Mouse (Mus musculus) heart, embryonic 13.5 days (tissue): ENCODE measurements around the gene I0C0044D17Rik. TPM values are rescaled to one million over a fixed set of nuclear protein-coding genes. Genes with fewer than 3 reads are reported as not detected.
A peak's percentile ranks its signal among the peaks of the same experiment; 100 is the strongest.

ENCODE experiments used
- ATAC-seq: fragments of 200-750 bp; cut with Nextera tagmentation; 2 replicates; pipeline ENCODE4 v1.8.0; 2017; ENCODE audit warnings: moderate TSS enrichment; ENCODE audit not compliant: insufficient number of reproducible peaks, low FRiP score, low TSS enrichment; ENCODE audit errors: extremely low read depth
- H3K27ac ChIP-seq: fragments of 300-500 bp; sonication (generic); replicated peaks from 2 replicates; pipeline ENCODE4 v1.5.1; 2015; ENCODE audit warnings: moderate library complexity, mild to moderate bottlenecking, inconsistent platforms
- H3K27me3 ChIP-seq: fragments of 300-500 bp; sonication (generic); replicated peaks from 2 replicates; pipeline ENCODE4 v1.6.1; 2015; ENCODE audit warnings: mild to moderate bottlenecking, inconsistent platforms
- H3K36me3 ChIP-seq: fragments of 300-500 bp; sonication (generic); 2 replicates; pipeline ENCODE4 v1.6.1; 2015; ENCODE audit warnings: mild to moderate bottlenecking, inconsistent platforms
- H3K4me1 ChIP-seq: fragments of 300-500 bp; sonication (generic); 2 replicates; pipeline ENCODE4 v1.6.1; 2015; ENCODE audit warnings: inconsistent platforms
- H3K4me2 ChIP-seq: fragments of 300-500 bp; sonication (generic); 2 replicates; pipeline ENCODE4 v1.6.1; 2015; ENCODE audit warnings: inconsistent platforms, mild to moderate bottlenecking, moderate library complexity
- H3K4me3 ChIP-seq: fragments of 300-500 bp; sonication (generic); 2 replicates; pipeline ENCODE4 v1.5.1; 2015; ENCODE audit warnings: moderate library complexity, mild to moderate bottlenecking, inconsistent platforms
- H3K9ac ChIP-seq: fragments of 300-500 bp; sonication (generic); 2 replicates; pipeline ENCODE4 v1.6.1; 2015; ENCODE audit warnings: inconsistent platforms, mild to moderate bottlenecking, moderate library complexity
- H3K9me3 ChIP-seq: fragments of 300-500 bp; sonication (generic); 2 replicates; pipeline ENCODE4 v1.6.1; 2016; ENCODE audit warnings: inconsistent platforms
- WGBS: fragments of 180-500 bp; shearing (Covaris S2); methylation state at CpG from one replicate; pipeline ENCODE4 v1.1.7; 2015; ENCODE audit warnings: mixed read lengths; 5-methylcytosine and 5-hydroxymethylcytosine counted together
- polyA plus RNA-seq: library from polyadenylated mRNA; unstranded; fragments of >200 nt; fragmentation: Nextera tagmentation; extraction: Ambion mirVana; gene quantifications from 2 replicates; pipeline ENCODE4 v1.2.1, GENCODE M21; 2015

The I0C0044D17Rik gene
- polyA plus RNA-seq, 1 experiment from 2014 or later = not detected

DNA sequence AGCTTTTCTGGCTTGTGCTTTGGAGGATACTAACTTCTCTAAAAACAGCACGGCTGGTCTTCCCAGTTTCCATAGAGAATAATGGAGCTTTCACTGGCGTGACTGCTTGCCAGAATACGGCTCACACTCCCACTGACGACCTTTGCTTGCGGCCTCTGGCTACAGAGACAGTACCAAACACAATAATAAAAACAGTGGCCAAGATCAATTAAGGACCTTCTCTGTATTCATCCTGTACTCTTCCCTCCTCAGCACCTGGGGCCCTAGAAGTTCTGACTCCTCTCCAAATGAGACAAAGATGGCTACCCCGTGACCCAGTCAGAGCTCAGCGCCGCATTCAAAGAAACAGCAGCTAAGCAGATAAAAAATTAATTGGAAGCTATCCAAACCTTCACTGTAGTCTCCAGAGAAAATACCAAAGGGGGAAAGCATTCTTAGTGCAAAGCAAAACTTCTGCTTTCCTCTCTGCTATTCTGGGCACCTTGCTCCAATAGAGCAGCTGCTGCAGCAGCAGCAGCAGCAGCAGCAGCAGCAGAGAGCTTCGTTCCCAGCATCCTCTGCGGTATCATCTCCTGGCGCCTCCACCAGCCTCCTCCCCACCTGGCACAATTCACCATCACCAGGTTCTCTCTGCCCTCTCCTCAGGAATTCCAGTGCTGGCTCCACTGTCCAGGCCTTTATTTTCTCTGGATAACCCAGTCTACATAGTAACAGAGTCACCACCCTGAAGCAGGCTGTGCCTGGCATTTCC, 26.9 kb downstream of the I0C0044D17Rik start:
- 50% methylated on average over 11 of the region's 11 CpGs for WGBS
- peak overlapping the region; percentile 79 for H3K27ac ChIP-seq
- peaks cover 28% of the 10 kb centered on the region for H3K4me1 ChIP-seq
- no peak overlapping the region for H3K4me3 ChIP-seq
- H3K9me3 ChIP-seq = no peaks in the 10 kb centered on the region
- no peak for ATAC-seq
- H3K36me3 ChIP-seq = no peaks in the 10 kb centered on the region
- no peak overlapping the region for H3K9ac ChIP-seq
- H3K27me3 ChIP-seq = no peaks in the 10 kb centered on the region
- peak overlapping the region; percentile 27 for H3K4me2 ChIP-seq

DNA sequence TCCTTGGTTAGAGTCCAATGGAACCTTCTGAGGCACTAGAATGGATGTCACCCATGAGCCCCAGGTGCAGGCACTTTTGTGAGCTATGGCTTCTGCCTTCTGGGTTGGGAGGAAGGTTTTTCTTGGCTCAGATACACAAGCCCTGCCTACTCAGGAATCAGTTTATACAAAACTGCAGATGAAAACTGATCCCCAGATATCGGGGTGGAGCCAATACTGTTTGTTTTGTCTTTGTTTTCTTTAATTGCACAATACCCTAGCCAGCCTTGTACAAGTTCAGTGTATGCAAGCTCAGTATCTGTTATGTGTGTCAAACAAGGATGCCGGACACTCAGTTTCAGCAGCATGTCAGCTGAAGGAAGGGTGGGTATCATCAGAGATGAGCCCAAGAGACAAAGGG, 28.4 kb downstream of the I0C0044D17Rik start:
- ATAC-seq = no peak
- no peak overlapping the region for H3K27ac ChIP-seq
- H3K9me3 ChIP-seq = no peaks in the 10 kb centered on the region
- H3K4me3 ChIP-seq = no peak overlapping the region
- no peak overlapping the region for H3K9ac ChIP-seq
- H3K27me3 ChIP-seq = peaks cover 3% of the 10 kb centered on the region; the same call in 1 of the 2 replicates
- 77% methylated on average over 2 of the region's 2 CpGs for WGBS
- H3K4me2 ChIP-seq = no peak overlapping the region
- H3K36me3 ChIP-seq = no peaks in the 10 kb centered on the region
- H3K4me1 ChIP-seq = peaks cover 25% of the 10 kb centered on the region

DNA sequence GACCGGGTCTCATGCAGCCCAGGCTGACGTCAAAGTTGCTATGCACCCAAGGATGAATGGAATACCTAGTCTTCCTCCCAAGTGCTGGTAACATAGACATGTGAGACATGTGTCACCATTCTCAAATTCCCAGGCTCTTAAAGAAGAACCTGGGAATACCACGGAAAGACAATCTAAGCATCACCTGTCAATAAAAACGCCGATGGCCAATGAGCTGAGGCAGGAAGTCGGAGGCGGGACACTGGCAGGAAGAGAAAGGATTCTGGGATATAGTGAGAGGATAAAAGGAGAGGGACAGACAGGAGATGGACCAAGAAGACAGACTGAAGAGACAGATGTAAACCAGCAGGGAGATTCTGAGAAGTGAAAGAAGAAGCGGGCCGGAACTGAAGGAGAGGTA, 30.2 kb downstream of the I0C0044D17Rik start:
- 84% methylated on average over 9 of the region's 9 CpGs for WGBS

GRCm38 (mm10) chr4:98790721-98791120, 32.9 kb downstream of the I0C0044D17Rik start:
- no peak for ATAC-seq
- H3K36me3 ChIP-seq = no peaks in the 10 kb centered on the region
- H3K27me3 ChIP-seq = peaks cover 3% of the 10 kb centered on the region; the same call in 1 of the 2 replicates
- H3K9ac ChIP-seq = no peak overlapping the region
- H3K4me2 ChIP-seq = peak overlapping the region; percentile 69; the same call in 1 of the 2 replicates
- H3K9me3 ChIP-seq = no peaks in the 10 kb centered on the region
- 29% methylated on average over 1 of the region's 1 CpGs for WGBS
- no peak overlapping the region for H3K27ac ChIP-seq
- H3K4me1 ChIP-seq = peaks cover 23% of the 10 kb centered on the region
- H3K4me3 ChIP-seq = no peak overlapping the region

More for the DNA sequence above, 30.2 kb downstream of the I0C0044D17Rik start:
- peaks cover 3% of the 10 kb centered on the region; the same call in 1 of the 2 replicates for H3K27me3 ChIP-seq
- H3K9me3 ChIP-seq = no peaks in the 10 kb centered on the region
- H3K4me1 ChIP-seq = peaks cover 41% of the 10 kb centered on the region
- H3K27ac ChIP-seq = no peak overlapping the region
- H3K9ac ChIP-seq = no peak overlapping the region
- ATAC-seq = no peak
- no peaks in the 10 kb centered on the region for H3K36me3 ChIP-seq
- no peak overlapping the region for H3K4me2 ChIP-seq
- H3K4me3 ChIP-seq = no peak overlapping the region

DNA sequence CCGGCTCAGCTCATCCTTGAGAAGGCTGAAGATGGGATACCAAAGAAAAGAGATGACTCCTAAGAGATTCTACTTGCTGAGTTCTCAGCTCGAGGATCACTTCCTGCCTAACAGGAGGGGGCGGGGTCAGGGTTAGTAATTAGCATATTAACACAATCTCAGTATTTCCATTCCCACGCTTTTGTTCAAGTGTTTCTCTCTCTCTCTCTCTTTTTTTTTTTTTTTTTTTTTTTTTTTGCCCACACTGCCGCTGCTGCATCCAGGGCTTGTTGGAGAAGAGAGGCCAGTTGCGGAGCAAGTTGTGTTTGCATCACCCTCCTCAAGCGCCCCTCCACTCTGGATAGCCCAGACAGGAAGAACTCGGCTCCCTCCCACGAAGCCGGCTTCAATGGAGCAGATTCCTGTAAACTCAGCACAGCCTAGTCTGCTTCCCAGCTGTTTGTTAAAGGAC, 33.8 kb downstream of the I0C0044D17Rik start:
- peak overlapping the region; percentile 54 for H3K27ac ChIP-seq
- H3K4me2 ChIP-seq = peak overlapping the region; percentile 69
- H3K4me1 ChIP-seq = peaks cover 23% of the 10 kb centered on the region
- H3K36me3 ChIP-seq = no peaks in the 10 kb centered on the region
- peak overlapping the region; percentile 50 for H3K4me3 ChIP-seq
- ATAC-seq = no peak
- WGBS = 4% methylated on average over 10 of the region's 10 CpGs
- no peaks in the 10 kb centered on the region for H3K9me3 ChIP-seq
- peaks cover 3% of the 10 kb centered on the region; the same call in 1 of the 2 replicates for H3K27me3 ChIP-seq
- H3K9ac ChIP-seq = peak overlapping the region; percentile 65

GRCm38 (mm10) chr4:98789133-98789765, 34.4 kb downstream of the I0C0044D17Rik start:
- peaks cover 3% of the 10 kb centered on the region; the same call in 1 of the 2 replicates for H3K27me3 ChIP-seq
- no peaks in the 10 kb centered on the region for H3K36me3 ChIP-seq
- peak overlapping the region; percentile 65 for H3K9ac ChIP-seq
- ATAC-seq = no peak
- peaks cover 23% of the 10 kb centered on the region for H3K4me1 ChIP-seq
- peak overlapping the region; percentile 69 for H3K4me2 ChIP-seq
- peak overlapping the region; percentile 54 for H3K27ac ChIP-seq
- WGBS = 54% methylated on average over 7 of the region's 7 CpGs
- no peaks in the 10 kb centered on the region for H3K9me3 ChIP-seq
- H3K4me3 ChIP-seq = peak overlapping the region; percentile 50

DNA sequence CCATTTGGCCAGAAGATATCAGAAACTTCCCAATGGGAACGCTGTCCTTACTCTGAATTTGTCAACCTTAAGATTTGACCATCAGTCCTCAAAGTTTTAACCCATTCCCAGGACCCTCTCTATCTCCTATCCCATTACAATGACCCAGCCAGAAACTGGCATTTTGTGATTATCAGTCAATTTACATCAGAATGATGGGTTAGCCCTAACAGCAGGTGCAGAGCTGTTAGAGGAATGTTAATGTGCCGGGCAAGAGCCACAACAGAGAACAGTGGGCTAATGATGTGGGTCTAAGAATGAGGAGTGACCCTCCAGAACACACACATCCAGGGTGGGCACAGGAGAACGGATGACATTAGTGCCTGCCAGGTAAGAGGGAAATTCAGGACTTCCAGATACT, 37.4 kb downstream of the I0C0044D17Rik start:
- Histone ChIP-seq H3K9ac (no peak overlapping the region), H3K27ac (no peak overlapping the region), H3K27me3 (peaks cover 3% of the 10 kb centered on the region; the same call in 1 of the 2 replicates), H3K9me3 (no peaks in the 10 kb centered on the region), H3K36me3 (no peaks in the 10 kb centered on the region), H3K4me1 (peaks cover 23% of the 10 kb centered on the region), H3K4me2 (no peak overlapping the region), H3K4me3 (no peak overlapping the region)
- WGBS = 42% methylated on average over 3 of the region's 3 CpGs
- no peak for ATAC-seq

- Histone ChIP-seq H3K36me3 (no peaks in the 10 kb centered on the region), H3K4me3 (no peak overlapping the region), H3K4me2 (no peak overlapping the region), H3K9ac (no peak overlapping the region), H3K4me1 (peaks cover 23% of the 10 kb centered on the region), H3K27me3 (no peaks in the 10 kb centered on the region), H3K27ac (no peak overlapping the region), H3K9me3 (no peaks in the 10 kb centered on the region)
- 38% methylated on average over 8 of the region's 8 CpGs for WGBS
- ATAC-seq = no peak
Observed at GRCm38 (mm10) chr4:98785851-98786250, 37.8 kb downstream of the I0C0044D17Rik start.

DNA sequence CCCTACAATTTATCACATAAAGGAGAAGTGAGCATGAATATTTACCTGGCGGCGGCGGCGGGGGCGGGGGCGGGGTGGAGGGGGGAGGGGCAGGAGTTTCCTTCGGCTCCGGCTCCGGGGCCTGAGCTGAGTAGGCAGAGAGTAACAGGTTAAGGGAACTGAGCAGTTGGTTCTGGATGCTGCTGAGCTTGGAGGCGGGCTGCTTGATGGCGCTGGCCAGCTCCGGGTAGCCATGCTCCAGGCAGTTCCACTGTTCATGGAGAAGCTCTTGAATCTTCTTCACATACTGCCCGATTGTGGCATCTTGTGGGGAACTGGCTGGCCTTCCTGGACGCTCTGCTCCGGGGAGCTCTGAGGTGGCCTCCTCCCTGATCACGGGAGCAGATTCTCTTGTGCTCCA, 45.4 kb downstream of the I0C0044D17Rik start:
- Histone ChIP-seq H3K4me2 (peak overlapping the region; percentile 58), H3K36me3 (peaks cover 2% of the 10 kb centered on the region; the same call in 1 of the 2 replicates), H3K4me3 (peak overlapping the region; percentile 24), H3K9ac (0 out of 2 replicates have a peak overlapping the region, but pooled peaks have one; percentile 4), H3K27me3 (peaks cover 23% of the 10 kb centered on the region), H3K27ac (no peak overlapping the region), H3K4me1 (peaks cover 28% of the 10 kb centered on the region), H3K9me3 (no peaks in the 10 kb centered on the region)
- 11% methylated on average over 16 of the region's 16 CpGs for WGBS
- no peak for ATAC-seq

DNA sequence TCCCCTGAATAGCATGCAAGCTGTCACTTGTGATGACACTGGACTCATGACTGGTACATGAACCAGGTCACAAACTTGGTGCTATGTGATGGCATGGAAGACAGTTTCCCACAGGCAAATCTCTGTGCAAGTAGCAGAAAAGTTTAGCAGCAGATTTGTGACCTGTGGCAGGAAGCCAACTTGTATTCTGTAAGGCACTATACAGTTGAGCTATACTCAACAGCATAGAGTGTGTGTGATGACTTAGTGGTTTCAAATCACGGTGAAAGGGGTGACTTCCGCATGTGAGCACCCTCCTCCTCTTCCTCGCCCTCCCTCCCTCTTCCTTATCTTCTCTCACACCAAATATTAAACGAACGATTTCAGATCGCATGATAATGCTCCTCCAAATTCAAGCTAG, 46.2 kb downstream of the I0C0044D17Rik start:
- no peak for ATAC-seq
- no peak overlapping the region for H3K9ac ChIP-seq
- H3K27me3 ChIP-seq = peaks cover 23% of the 10 kb centered on the region
- peaks cover 28% of the 10 kb centered on the region for H3K4me1 ChIP-seq
- no peak overlapping the region for H3K27ac ChIP-seq
- H3K9me3 ChIP-seq = no peaks in the 10 kb centered on the region
- no peak overlapping the region for H3K4me3 ChIP-seq
- H3K4me2 ChIP-seq = peak overlapping the region; percentile 58
- 47% methylated on average over 6 of the region's 6 CpGs for WGBS
- H3K36me3 ChIP-seq = peaks cover 2% of the 10 kb centered on the region; the same call in 1 of the 2 replicates

DNA sequence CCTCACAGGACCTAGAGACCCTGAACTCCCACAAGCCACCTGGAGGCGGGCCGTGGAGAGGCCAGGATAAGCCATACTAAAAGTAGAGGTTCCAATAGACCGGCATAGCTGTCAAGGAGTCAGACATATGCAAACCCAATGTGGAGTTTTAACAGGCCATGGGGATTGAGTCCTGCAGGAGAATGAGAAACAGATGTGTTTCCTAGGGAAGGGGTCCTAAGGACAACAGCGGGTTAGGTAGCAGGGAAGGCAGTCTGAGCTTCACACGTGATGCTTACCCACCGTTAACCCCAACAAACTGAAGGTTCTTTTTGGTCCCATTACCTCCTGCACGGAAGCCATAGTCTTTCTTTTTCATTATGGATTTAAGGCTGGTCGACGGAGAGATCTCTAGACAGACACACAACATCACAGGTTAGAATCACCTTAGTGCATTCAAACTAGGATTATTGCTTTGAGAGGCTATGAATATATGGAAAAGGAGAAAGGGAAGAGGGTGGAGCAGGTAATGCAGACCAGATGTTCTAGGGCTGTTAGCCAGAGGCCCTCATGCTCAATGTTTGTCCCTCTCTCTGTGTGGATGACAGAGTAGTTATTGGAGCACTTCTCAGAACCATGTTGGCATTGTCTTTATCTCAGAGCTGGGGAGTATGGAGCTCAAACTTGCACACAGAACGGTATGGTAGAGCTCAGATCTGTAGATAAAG, 46.8 kb downstream of the I0C0044D17Rik start:
- no peak for ATAC-seq
- H3K27me3 ChIP-seq = peaks cover 23% of the 10 kb centered on the region
- peaks cover 28% of the 10 kb centered on the region for H3K4me1 ChIP-seq
- WGBS = 74% methylated on average over 10 of the region's 10 CpGs
- H3K4me2 ChIP-seq = no peak overlapping the region
- H3K9me3 ChIP-seq = no peaks in the 10 kb centered on the region
- peaks cover 2% of the 10 kb centered on the region; the same call in 1 of the 2 replicates for H3K36me3 ChIP-seq
- H3K4me3 ChIP-seq = no peak overlapping the region
- H3K27ac ChIP-seq = no peak overlapping the region
- no peak overlapping the region for H3K9ac ChIP-seq
